Mouse (Mus musculus) gastrocnemius, adult 2 months (tissue): ENCODE results near the gene Isg20l2. TPM values are rescaled to one million over a fixed set of nuclear protein-coding genes. Genes with fewer than 3 reads are reported as not detected.
A peak's percentile ranks its signal among the peaks of the same experiment; 100 is the strongest.

Experiments used
- DNase-seq: peaks from one replicate; pipeline ENCODE4 v3.0.0; 2022
- H3K27ac ChIP-seq: fragments of 200-600 bp; 2 replicates; pipeline ENCODE4 v1.8.1; 2022; ENCODE audit warnings: mild to moderate bottlenecking
- H3K4me3 ChIP-seq: fragments of 200-600 bp; 2 replicates; pipeline ENCODE4 v1.8.1; 2022; ENCODE audit warnings: mild to moderate bottlenecking, moderate library complexity
- CTCF ChIP-seq: fragments of 200-600 bp; IDR thresholded peaks from 2 replicates; pipeline ENCODE4 v1.8.1; 2022; ENCODE audit warnings: antibody characterized with exemption, mild to moderate bottlenecking, moderate library complexity
- intact Hi-C: fragments of 180-260 bp; cut with DNase I; formaldehyde crosslinking; loops from one replicate; pipeline ENCODE4 v1.15.1; 2025
- total RNA-seq, 2 experiments: library from RNA; stranded (reverse); gene quantifications; 2 replicates each; pipeline ENCODE4 v1.2.3; 2021

The Isg20l2 gene
- total RNA-seq, 2 experiments from 2014 or later, result 7.6 to 8.1 TPM

- H3K27ac ChIP-seq, result no peak overlapping the region
- peak; percentile 11; the same call in 1 of the 2 replicates for TF ChIP-seq CTCF
These were observed 13.1 kb upstream of the Isg20l2 start for GRCm38 (mm10) chr3:87916990-87917389.

GRCm38 (mm10) chr3:87918551-87918950, 11.6 kb upstream of the Isg20l2 start:
- H3K4me3 ChIP-seq, result peak overlapping the region; percentile 81; the same call in 1 of the 2 replicates
- TF ChIP-seq CTCF, result no peak
- intact Hi-C loops, result no loop called here
- peak overlapping the region; percentile 88; the same call in 1 of the 2 replicates for H3K27ac ChIP-seq
- no peak for DNase-seq

More at GRCm38 (mm10) chr3:87916990-87917389, 13.1 kb upstream of the Isg20l2 start:
- intact Hi-C loops, result no loop called here
- H3K4me3 ChIP-seq, result no peak overlapping the region
- no peak for DNase-seq

GRCm38 (mm10) chr3:87919336-87920108, 10.6 kb upstream of the Isg20l2 start, which contains the start of gene Mrpl24:
Gene Mrpl24 (plus strand): TSS chr3:87919506.
- no peak for TF ChIP-seq CTCF
- intact Hi-C loops, result no loop called here
- DNase-seq, result peak; percentile 76
- peak within 1 kb of the TSS; percentile 88 for H3K27ac ChIP-seq
- H3K4me3 ChIP-seq, result peak within 1 kb of the TSS; percentile 81

GRCm38 (mm10) chr3:87920270-87920943, 9.7 kb upstream of the Isg20l2 start:
- peak; percentile 4; the same call in 1 of the 2 replicates for TF ChIP-seq CTCF
- peak overlapping the region; percentile 81 for H3K4me3 ChIP-seq
- H3K27ac ChIP-seq, result peak overlapping the region; percentile 88
- intact Hi-C loops, result no loop called here
- DNase-seq, result no peak

GRCm38 (mm10) chr3:87924996-87925395, 5.1 kb upstream of the Isg20l2 start:
- Histone ChIP-seq H3K27ac (no peak overlapping the region), H3K4me3 (no peak overlapping the region)
- no peak for DNase-seq
- intact Hi-C loops, result no loop called here
- TF ChIP-seq CTCF, result no peak

- H3K27ac ChIP-seq, result no peak overlapping the region
- DNase-seq, result no peak
- no peak overlapping the region for H3K4me3 ChIP-seq
- intact Hi-C loops, result no loop called here
- TF ChIP-seq CTCF, result no peak
These were observed 2.7 kb upstream of the Isg20l2 start for GRCm38 (mm10) chr3:87927452-87927851.

- peak overlapping the region; percentile 100 for H3K4me3 ChIP-seq
- TF ChIP-seq CTCF, result no peak
- DNase-seq, result no peak
- H3K27ac ChIP-seq, result peak overlapping the region; percentile 94
- intact Hi-C loops, result loop anchor here (1.0 to 5.0 kb wide), 3 partner anchors 23 to 43 kb away; partner anchors contain the start of genes Hdgf, Nes and Prcc
These were observed 605 bp upstream of the Isg20l2 start for GRCm38 (mm10) chr3:87929341-87930077.

GRCm38 (mm10) chr3:87934026-87934425, 3.9 kb downstream of the Isg20l2 start:
- no peak overlapping the region for H3K4me3 ChIP-seq
- no peak for TF ChIP-seq CTCF
- intact Hi-C loops, result loop anchor here (5.0 kb wide), 2 partner anchors 38 to 47 kb away; partner anchors contain the start of genes Nes and Prcc
- H3K27ac ChIP-seq, result no peak overlapping the region
- DNase-seq, result no peak

- Histone ChIP-seq H3K4me3 (no peak overlapping the region), H3K27ac (no peak overlapping the region)
- TF ChIP-seq CTCF, result no peak
- no peak for DNase-seq
- intact Hi-C loops, result loop anchor here (5.0 kb wide), 2 partner anchors 38 to 47 kb away; partner anchors contain the start of genes Nes and Prcc
These were observed 4.4 kb downstream of the Isg20l2 start for GRCm38 (mm10) chr3:87934501-87934900.

- H3K27ac ChIP-seq, result no peak overlapping the region
- intact Hi-C loops, result loop anchor here (1.0 kb wide), 2 partner anchors 26 to 52 kb away; no protein-coding TSS in a partner anchor
- no peak for TF ChIP-seq CTCF
- DNase-seq, result no peak
- H3K4me3 ChIP-seq, result no peak overlapping the region
These were observed 5.1 kb downstream of the Isg20l2 start for GRCm38 (mm10) chr3:87935201-87935600.

- H3K27ac ChIP-seq, result no peak overlapping the region
- peak; percentile 86 for DNase-seq
- H3K4me3 ChIP-seq, result no peak overlapping the region
- peak; percentile 99 for TF ChIP-seq CTCF
- intact Hi-C loops, result loop anchor here (1.0 kb wide), 2 partner anchors 26 to 52 kb away; no protein-coding TSS in a partner anchor
These were observed 5.7 kb downstream of the Isg20l2 start for GRCm38 (mm10) chr3:87935776-87936175.

GRCm38 (mm10) chr3:87940611-87941010, 10.5 kb downstream of the Isg20l2 start:
- no peak for TF ChIP-seq CTCF
- Histone ChIP-seq H3K4me3 (no peak overlapping the region), H3K27ac (no peak overlapping the region)
- intact Hi-C loops, result no loop called here
- no peak for DNase-seq
